Mouse (Mus musculus) ZHBTc4 (cell line): Measurements from ENCODE around the gene Cfap157.
A peak's percentile ranks its signal among the peaks of the same experiment; 100 is the strongest.

ENCODE experiments used
- DNase-seq: peaks from one replicate; pipeline ENCODE4 v3.0.0-alpha.2; 2011; ENCODE audit warnings: low read depth, low spot score

Gene Cfap157

GRCm38 (mm10) chr2:32750887-32751664, 33.2 kb downstream of the Cfap157 start:
- DNase-seq, result peak; percentile 79

GRCm38 (mm10) chr2:32750199-32750598, 34.0 kb downstream of the Cfap157 start:
- no peak for DNase-seq

GRCm38 (mm10) chr2:32749082-32749481, 35.1 kb downstream of the Cfap157 start:
- DNase-seq, result no peak

- DNase-seq, result no peak
These were observed 39.8 kb downstream of the Cfap157 start for GRCm38 (mm10) chr2:32744272-32744982.

GRCm38 (mm10) chr2:32742173-32742531, 42.1 kb downstream of the Cfap157 start:
- DNase-seq, result peak; percentile 33

GRCm38 (mm10) chr2:32741273-32742172, 42.7 kb downstream of the Cfap157 start:
- peak; percentile 51 for DNase-seq

GRCm38 (mm10) chr2:32740916-32741272, 43.3 kb downstream of the Cfap157 start, which contains the start of gene 6330409D20Rik:
Gene 6330409D20Rik (minus strand): TSS chr2:32741016.
- DNase-seq, result no peak

- no peak for DNase-seq
These were observed 44.9 kb downstream of the Cfap157 start for GRCm38 (mm10) chr2:32739311-32739710.

GRCm38 (mm10) chr2:32737008-32737407, 47.2 kb downstream of the Cfap157 start:
- no peak for DNase-seq

GRCm38 (mm10) chr2:32736306-32736829, 47.9 kb downstream of the Cfap157 start:
- DNase-seq, result no peak

- DNase-seq, result no peak
These were observed 49.3 kb downstream of the Cfap157 start for GRCm38 (mm10) chr2:32734933-32735332.

- peak; percentile 48 for DNase-seq
These were observed 49.7 kb downstream of the Cfap157 start for GRCm38 (mm10) chr2:32734480-32734879.

GRCm38 (mm10) chr2:32732695-32733094, 51.5 kb downstream of the Cfap157 start:
- DNase-seq, result no peak

- DNase-seq, result no peak
These were observed 52.3 kb downstream of the Cfap157 start for GRCm38 (mm10) chr2:32731911-32732310.

- DNase-seq, result no peak
These were observed 53.4 kb downstream of the Cfap157 start for GRCm38 (mm10) chr2:32730854-32731253.

- no peak for DNase-seq
These were observed 54.7 kb downstream of the Cfap157 start for GRCm38 (mm10) chr2:32729547-32729946.

GRCm38 (mm10) chr2:32728463-32728862, 55.8 kb downstream of the Cfap157 start:
- no peak for DNase-seq

- DNase-seq, result peak; percentile 99
These were observed 56.8 kb downstream of the Cfap157 start for GRCm38 (mm10) chr2:32727435-32727834.
